Mouse (Mus musculus): ENCODE results near the gene Prkar1b.

DNA sequence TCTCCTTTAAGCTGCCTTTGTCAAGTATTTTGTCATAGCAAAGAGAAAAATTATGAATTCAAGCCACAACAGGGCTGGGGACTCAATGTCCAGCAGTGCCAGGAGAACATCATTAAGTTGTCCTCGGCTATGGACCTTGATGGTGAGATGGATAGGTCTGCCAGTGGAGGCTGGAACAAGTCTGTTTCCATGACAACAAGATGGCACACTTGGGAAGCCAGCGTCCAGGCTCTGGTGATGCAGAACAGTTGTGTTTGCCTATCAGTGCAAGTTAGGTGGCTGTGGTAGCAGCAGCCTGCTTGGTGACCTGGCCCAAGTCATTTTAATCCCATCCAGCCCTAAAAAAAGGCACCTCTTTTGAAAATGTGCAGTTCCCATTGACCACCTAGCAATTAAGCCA is 102.6 kb downstream of the Prkar1b start:
- TF ChIP-seq CTCF (IDR thresholded peaks at IDR 0.05; ENCODE audit: low read depth, low read length) (no peak), POLR2A (IDR thresholded peaks at IDR 0.05; ENCODE audit: extremely low read depth, insufficient read depth, low read length) (no peak)

Data from liver, adult 2 months (tissue).